ENCODE assay signal across 1 mouse cellular context in the genomic region with DNA sequence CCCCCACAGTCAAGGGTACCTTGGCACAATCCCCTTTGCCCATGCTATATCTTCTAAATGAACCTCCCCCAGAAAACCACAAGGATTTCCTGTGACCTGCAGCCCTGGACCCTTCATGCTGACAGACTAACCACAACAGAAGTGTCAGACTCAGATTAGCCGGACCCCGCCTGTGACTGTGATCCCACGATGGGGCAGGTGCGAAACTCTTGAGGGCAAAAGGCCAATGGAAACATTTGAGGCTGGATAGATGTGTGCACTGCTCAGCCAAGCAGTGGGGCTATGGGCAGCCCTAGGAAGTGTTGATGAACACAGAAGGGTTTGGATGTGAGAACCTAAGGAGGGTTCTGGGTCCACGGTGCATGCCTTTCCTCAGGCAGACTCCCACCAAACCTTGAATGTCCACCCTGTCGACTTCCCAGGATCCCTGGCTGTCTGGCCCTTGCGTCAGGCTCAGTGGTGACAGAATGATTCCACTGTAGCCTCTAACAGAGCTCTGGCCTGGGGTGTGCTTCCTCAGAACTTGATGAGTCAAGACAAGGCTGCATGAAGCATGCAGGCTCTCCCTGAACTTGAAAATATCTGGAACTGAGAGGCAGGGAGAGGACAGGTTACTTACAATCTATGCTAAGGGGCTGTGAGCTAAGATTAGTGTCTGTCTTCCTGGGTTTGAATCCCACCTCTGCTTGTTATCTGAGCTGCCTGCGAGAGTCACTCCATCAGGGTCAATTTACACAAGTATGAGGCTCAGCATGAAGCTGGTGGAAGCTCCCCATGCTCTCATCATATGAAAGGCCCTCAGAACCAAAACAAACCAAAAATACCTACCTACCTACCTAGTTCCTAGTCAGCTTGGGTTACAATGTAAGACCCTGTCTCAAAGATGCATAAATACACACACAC.
TF ChIP-seq lines count a peak whose summit lies in the region.

No protein-coding gene starts in this region.

TF ChIP-seq in MEL, 35 proteins besides CTCF, POLR2A, EP300 and RAD21 (continued from another document):
- TF ChIP-seq GATA1 (IDR thresholded peaks at IDR 0.05; ENCODE audit: low read depth, low read length) (peak; percentile 65), USF1 (IDR thresholded peaks at IDR 0.05; ENCODE audit: low read depth, low read length) (no peak), SMC3 (IDR thresholded peaks at IDR 0.05; ENCODE audit: low read depth, low read length) (no peak), ZC3H11A (IDR thresholded peaks at IDR 0.05; ENCODE audit: low read depth, low read length) (0 out of 2 replicates have a peak, but pooled peaks have one; percentile 2), HCFC1 (IDR thresholded peaks at IDR 0.05; ENCODE audit: low read depth, low read length) (no peak), GABPA (IDR thresholded peaks at IDR 0.05; ENCODE audit: low read depth, low read length) (no peak), ZMIZ1 (IDR thresholded peaks at IDR 0.05; ENCODE audit: low read depth, low read length) (no peak), CHD2 (IDR thresholded peaks at IDR 0.05; ENCODE audit: low read length) (no peak)
